Mouse (Mus musculus): ENCODE data around the gene H2al1d. TPM values are rescaled to one million over a fixed set of nuclear protein-coding genes. Genes with fewer than 3 reads are reported as not detected.

H2al1d gene
- total RNA-seq, 2 experiments from 2014 or later, result not detected

Other genes starting within 250 kb of the H2al1d start
- gene H2al1a, start 9.6 kb upstream of the H2al1d start, total RNA-seq (2021), result not detected
- not detected for gene H2al1b, start 6.4 kb upstream of the H2al1d start, total RNA-seq (2021)
- not detected for gene H2al1c, start 3.2 kb upstream of the H2al1d start, total RNA-seq (2021)
- gene H2al1e, start 3.1 kb downstream of the H2al1d start, total RNA-seq (2021), result not detected
- gene H2al1f, start 6.3 kb downstream of the H2al1d start, total RNA-seq (2021), result not detected
- gene H2al1g, start 9.4 kb downstream of the H2al1d start, total RNA-seq (2021), result not detected
- gene H2al1h, start 12.7 kb downstream of the H2al1d start, total RNA-seq (2021), result not detected
- not detected for gene H2al1i, start 15.8 kb downstream of the H2al1d start, total RNA-seq (2021)
- not detected for gene H2al1j, start 19.0 kb downstream of the H2al1d start, total RNA-seq (2021)

Measured in left cerebral cortex, postnatal 10 days (tissue).